Mouse (Mus musculus) kidney, adult 18-20 months (tissue): ENCODE data around the gene Dhx9.
"Not testable (repeated sequence)": the region's sequence is repeated elsewhere in the genome, so short reads cannot be mapped to it uniquely, and the experiment has no call there.

Experiments used
- DNase-seq: peaks from one replicate; pipeline ENCODE4 v3.0.0; 2021

Dhx9 gene

DNA sequence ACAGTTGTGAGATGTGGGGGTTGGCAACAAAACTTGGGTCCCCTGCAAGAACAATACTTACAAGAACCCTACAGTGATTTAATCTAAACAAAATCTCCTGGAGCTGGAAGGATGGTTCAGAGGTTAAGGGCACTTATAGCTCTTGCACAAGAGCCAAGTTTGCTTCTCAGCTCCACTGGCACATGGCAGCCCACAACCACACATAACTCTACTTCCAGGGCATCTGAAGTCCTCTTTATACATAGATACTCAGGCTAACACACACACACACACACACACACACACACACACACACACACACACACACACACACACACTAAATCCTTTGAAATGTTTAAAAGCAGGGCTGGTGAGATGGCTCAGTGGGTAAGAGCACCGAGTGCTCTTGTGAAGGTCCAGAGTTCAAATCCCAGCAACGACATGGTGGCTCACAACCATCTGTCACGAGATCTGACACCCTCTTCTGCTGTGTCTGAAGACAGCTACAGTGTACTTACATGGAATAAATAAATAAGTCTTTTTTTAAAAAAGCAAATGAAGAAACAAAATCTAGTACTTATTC, 71.1 kb downstream of the Dhx9 start:
- DNase-seq = not testable (repeated sequence)

GRCm38 (mm10) chr1:153415742-153416141, 71.7 kb downstream of the Dhx9 start:
- not testable (repeated sequence) for DNase-seq

GRCm38 (mm10) chr1:153414962-153415361, 72.5 kb downstream of the Dhx9 start:
- DNase-seq = no peak

- DNase-seq = peak; percentile 39
Measured at GRCm38 (mm10) chr1:153414114-153414723, 73.2 kb downstream of the Dhx9 start.

GRCm38 (mm10) chr1:153413397-153414020, 74.0 kb downstream of the Dhx9 start:
- DNase-seq = not testable (repeated sequence)

DNA sequence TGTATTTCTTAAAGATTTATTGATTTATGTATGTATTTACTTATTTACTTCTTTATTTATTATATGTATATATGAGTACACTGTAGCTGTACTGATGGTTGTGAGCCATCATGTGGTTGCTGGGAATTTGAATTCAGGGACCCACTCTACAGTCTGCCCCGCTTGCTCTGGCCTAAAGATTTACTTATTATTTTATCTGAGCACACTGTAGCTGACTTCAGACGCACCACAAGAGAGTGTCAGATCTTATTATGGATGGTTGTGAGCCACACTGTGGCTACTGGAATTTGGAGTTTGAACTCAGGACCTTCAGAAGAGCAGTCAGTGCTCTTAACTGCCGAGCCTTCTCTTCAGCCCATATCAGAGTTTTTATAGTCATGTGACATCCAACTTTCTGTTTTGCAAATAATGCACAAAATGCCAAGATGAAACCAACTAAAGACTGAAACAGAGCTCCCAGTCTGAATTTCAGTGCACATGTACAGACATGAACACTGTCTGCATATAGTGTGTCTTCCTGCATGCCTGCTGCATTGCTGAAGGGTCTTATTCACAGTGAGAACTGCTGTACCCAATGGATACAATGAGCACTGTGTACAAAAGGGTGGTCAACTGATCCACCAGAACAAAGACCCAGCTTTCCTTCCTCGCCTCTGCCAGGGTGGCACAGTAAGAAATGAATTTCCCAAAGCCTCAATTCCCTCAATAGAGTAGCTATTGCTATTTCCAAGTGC, 74.6 kb downstream of the Dhx9 start:
- not testable (repeated sequence) for DNase-seq

DNA sequence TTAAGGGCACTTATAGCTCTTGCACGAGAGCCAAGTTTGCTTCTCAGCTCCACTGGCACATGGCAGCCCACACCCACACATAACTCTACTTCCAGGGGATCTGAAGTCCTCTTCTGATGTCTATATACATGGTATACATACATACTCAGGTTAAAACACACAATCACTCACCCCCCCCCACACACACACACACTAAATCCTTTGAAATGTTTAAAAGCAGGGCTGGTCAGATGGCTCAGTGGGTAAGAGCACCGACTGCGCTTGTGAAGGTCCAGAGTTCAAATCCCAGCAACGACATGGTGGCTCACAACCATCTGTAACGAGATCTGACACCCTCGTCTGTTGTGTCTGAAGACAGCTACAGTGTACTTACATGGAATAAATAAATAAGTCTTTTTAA, 75.7 kb downstream of the Dhx9 start:
- no peak for DNase-seq

- DNase-seq = not testable (repeated sequence)
Measured at GRCm38 (mm10) chr1:153410915-153411314, 76.5 kb downstream of the Dhx9 start.

DNA sequence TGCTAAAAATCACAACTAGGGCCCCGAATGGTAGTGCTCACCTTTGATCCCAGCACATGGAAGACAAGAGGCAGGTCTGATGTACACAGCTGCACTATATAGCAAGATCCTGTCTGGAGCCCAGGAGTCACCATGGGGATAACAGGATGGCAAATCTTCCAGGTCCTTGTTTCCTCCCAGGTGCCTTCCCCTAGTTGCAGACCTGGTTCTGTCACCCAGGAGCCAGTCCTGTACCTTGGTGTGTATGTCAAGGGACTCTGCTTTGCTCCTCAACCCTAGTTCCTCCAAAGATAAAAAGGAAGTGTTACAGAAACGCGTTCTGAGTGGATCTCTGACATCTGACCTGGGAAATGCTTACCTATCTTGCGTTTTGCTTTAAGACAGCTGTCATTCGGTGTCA, 79.2 kb downstream of the Dhx9 start:
- DNase-seq = not testable (repeated sequence)

DNA sequence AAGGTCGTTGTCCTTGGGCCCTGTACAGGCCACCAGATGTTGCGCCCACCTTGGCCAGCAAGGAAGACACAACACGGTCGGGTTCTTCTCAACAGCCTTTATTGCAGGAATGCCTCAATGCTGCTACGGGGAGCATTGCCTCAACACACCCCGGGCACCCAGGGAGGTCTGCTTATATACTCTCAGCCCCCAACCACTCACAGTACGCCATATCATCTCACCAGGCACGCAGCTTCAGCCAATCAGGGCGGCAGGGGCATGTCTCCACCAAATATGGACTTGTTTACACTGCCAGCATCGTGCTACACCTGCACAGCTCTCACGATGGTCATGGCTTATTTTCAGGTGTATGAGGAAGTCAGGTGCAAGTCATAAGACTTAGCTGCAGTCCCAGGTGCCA, 79.8 kb downstream of the Dhx9 start:
- not testable (repeated sequence) for DNase-seq
